Mouse (Mus musculus) layer of hippocampus, postnatal 36 days (tissue): ENCODE results near the gene Mrln. TPM values are rescaled to one million over a fixed set of nuclear protein-coding genes. Genes with fewer than 3 reads are reported as not detected.

Experiments used
- DNase-seq, 2 experiments: peaks; one replicate each; pipeline ENCODE4 v3.0.0; 2022
- total RNA-seq, 2 experiments: library from RNA; stranded (reverse); gene quantifications; 2 replicates each; pipeline ENCODE4 v1.2.3; 2021

Gene Mrln
- total RNA-seq, 2 experiments from 2014 or later: 1.0 TPM; not detected in 1

GRCm38 (mm10) chr10:70255601-70256210 lies 51.2 kb downstream of the Mrln start:
- DNase-seq: no peak

- no peak for DNase-seq
Observed at GRCm38 (mm10) chr10:70257029-70257428, 52.6 kb downstream of the Mrln start.

GRCm38 (mm10) chr10:70260904-70261303 lies 56.4 kb downstream of the Mrln start:
- DNase-seq: no peak

- no peak for DNase-seq
Observed at GRCm38 (mm10) chr10:70262051-70262450, 57.6 kb downstream of the Mrln start.

GRCm38 (mm10) chr10:70263681-70264189 lies 59.3 kb downstream of the Mrln start:
- no peak for DNase-seq

DNA sequence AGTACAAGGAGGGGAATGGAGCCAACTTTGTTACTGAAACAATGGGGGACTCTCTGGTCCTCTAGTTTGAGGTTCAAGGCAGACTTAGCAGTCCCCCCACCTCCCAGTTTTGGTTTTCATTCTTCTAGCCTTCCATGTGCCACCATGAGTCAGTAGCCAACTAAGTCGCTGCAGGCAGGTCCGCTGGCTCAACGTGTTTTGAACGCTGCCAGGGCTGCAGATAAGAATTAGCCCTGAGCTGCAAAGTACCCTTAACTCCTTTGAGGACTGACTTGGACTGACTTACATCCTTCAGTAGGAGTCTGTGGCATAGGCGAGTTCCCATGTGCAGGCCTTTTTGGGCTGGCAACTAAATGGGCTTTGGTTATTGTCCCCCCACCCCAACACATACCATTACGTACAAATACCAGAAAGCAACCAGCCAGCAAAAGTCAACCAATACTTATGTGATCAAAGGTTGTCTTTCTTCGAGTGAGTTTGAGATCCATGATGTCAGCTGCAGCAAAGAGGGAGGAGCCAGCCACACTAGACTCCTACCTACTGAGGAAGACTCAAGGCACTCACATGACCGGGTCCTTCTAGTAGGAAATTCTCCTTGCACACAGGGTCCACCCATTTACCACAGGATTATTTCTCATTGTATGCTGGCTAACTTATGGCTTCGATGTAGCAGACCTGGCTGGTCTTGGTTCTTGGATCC lies 60.0 kb downstream of the Mrln start:
- no peak for DNase-seq

GRCm38 (mm10) chr10:70266501-70266900 lies 62.0 kb downstream of the Mrln start:
- DNase-seq: no peak

DNA sequence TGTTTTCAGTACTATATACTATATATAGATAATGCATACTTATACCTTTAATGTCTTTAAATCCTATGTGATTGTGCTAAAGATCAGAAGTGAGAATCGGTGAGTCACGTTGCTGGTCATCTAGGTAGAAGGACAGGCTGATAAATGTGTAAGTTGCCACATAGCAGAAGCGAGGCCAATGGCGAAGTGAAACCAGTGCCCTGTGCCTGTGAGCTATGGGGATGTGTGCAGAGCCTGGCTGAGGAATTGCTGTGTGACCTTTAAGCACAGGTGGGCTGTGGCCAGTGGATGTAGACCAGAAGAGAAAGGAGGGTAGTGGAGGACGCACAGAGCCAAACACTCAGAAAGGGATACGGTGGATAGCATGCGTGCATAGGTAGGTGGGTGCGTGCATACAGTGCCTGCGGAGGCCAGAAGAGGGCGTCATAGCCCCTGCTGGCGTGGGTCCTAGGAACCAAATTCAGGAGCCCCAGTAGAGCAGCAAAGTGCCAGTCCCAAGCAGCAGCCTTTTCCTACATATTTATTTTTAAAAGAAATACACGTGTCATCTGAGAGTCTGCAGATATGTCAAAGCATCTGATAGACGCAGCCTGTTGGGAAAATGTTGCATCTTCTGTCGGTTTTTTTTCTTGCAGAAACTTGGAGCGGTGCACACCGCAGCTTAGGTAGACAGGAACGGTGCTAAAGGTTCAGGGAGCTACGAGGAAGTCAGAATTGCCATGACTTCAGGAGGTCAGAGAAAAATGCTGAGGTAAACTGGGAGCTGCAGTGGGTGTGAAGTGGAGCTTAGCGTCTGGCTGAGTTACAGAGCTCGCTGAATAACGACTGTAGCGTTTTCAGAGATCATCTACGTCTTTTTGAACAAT lies 64.3 kb downstream of the Mrln start:
- DNase-seq: no peak

Other genes starting within 250 kb of the Mrln start
- gene Ccdc6, start 107.5 kb upstream of the Mrln start, total RNA-seq: 10 to 100 TPM; 66.5 to 69.0 TPM
- 1 to 10 TPM; 1.2 to 2.0 TPM for gene Slc16a9, start 40.4 kb downstream of the Mrln start, total RNA-seq
- gene Fam13c, start 235.8 kb downstream of the Mrln start, total RNA-seq: 10 to 100 TPM; 88.2 to 88.8 TPM